Mouse (Mus musculus): ENCODE measurements around the gene Treml1. TPM values are rescaled to one million over a fixed set of nuclear protein-coding genes. Genes with fewer than 3 reads are reported as not detected.

Gene Treml1
- total RNA-seq, 1 experiment, result 0.40 TPM

- Histone ChIP-seq H3K4me3 (ENCODE audit: insufficient read depth in 1 of 2, low read depth in 1 of 2, low read length in 2 of 2, poor library complexity in 1 of 2, severe bottlenecking in 1 of 2) (no peak overlapping the region), H3K27ac (ENCODE audit: insufficient read depth, low read depth, low read length, poor library complexity, severe bottlenecking) (no peak overlapping the region), H3K9me3 (ENCODE audit: control insufficient read depth, insufficient read depth, low read depth, low read length) (no peaks in the 10 kb centered on the region), H3K9ac (ENCODE audit: insufficient read depth, low read depth, low read length, poor library complexity, severe bottlenecking) (no peak overlapping the region), H3K4me1 (ENCODE audit: control insufficient read depth in 2 of 2, insufficient read depth in 2 of 2, low read length in 2 of 2, poor library complexity in 1 of 2) (no peaks in the 10 kb centered on the region), H3K36me3 (ENCODE audit: control insufficient read depth, insufficient read depth, low read length, poor library complexity, severe bottlenecking) (no peaks in the 10 kb centered on the region)
- no peak for TF ChIP-seq CHD2 (IDR thresholded peaks at IDR 0.05; ENCODE audit: low read depth, low read length)
- no peak for TF ChIP-seq MAFK (IDR thresholded peaks at IDR 0.05; ENCODE audit: insufficient read depth, low read depth, low read length)
- no peak for TF ChIP-seq HCFC1 (IDR thresholded peaks at IDR 0.05; ENCODE audit: borderline replicate concordance, insufficient read depth, low read length)
- no peak for TF ChIP-seq ZNF384 (IDR thresholded peaks at IDR 0.05; ENCODE audit: low read depth, low read length)
- TF ChIP-seq ZC3H11A (IDR thresholded peaks at IDR 0.05; ENCODE audit: borderline replicate concordance, low read depth, low read length), result no peak
- in situ Hi-C loops (cut with MboI; ENCODE audit: low sequenced_read_pairs in 2 of 2, unreplicated experiment in 2 of 2), result no loop called here
- DNase-seq (ENCODE audit: low read depth, low spot score), result no peak
Observed at GRCm38 (mm10) chr17:48332524-48332923, 27.2 kb upstream of the Treml1 start.

GRCm38 (mm10) chr17:48334186-48334585, 25.5 kb upstream of the Treml1 start:
- DNase-seq (ENCODE audit: low read depth, low spot score), result no peak
- no peak overlapping the region for H3K9ac ChIP-seq (ENCODE audit: insufficient read depth, low read depth, low read length, poor library complexity, severe bottlenecking)
- in situ Hi-C loops (cut with MboI; ENCODE audit: low sequenced_read_pairs in 2 of 2, unreplicated experiment in 2 of 2), result no loop called here
- H3K4me3 ChIP-seq (ENCODE audit: insufficient read depth in 1 of 2, low read depth in 1 of 2, low read length in 2 of 2, poor library complexity in 1 of 2, severe bottlenecking in 1 of 2), result no peak overlapping the region
- H3K4me1 ChIP-seq (ENCODE audit: control insufficient read depth in 2 of 2, insufficient read depth in 2 of 2, low read length in 2 of 2, poor library complexity in 1 of 2), result no peaks in the 10 kb centered on the region
- no peak overlapping the region for H3K27ac ChIP-seq (ENCODE audit: insufficient read depth, low read depth, low read length, poor library complexity, severe bottlenecking)
- H3K9me3 ChIP-seq (ENCODE audit: control insufficient read depth, insufficient read depth, low read depth, low read length), result no peaks in the 10 kb centered on the region
- TF ChIP-seq ZC3H11A (IDR thresholded peaks at IDR 0.05; ENCODE audit: borderline replicate concordance, low read depth, low read length), result no peak
- no peak for TF ChIP-seq MAFK (IDR thresholded peaks at IDR 0.05; ENCODE audit: insufficient read depth, low read depth, low read length)
- no peak for TF ChIP-seq CHD2 (IDR thresholded peaks at IDR 0.05; ENCODE audit: low read depth, low read length)
- no peak for TF ChIP-seq HCFC1 (IDR thresholded peaks at IDR 0.05; ENCODE audit: borderline replicate concordance, insufficient read depth, low read length)
- no peak for TF ChIP-seq ZNF384 (IDR thresholded peaks at IDR 0.05; ENCODE audit: low read depth, low read length)
- no peaks in the 10 kb centered on the region for H3K36me3 ChIP-seq (ENCODE audit: control insufficient read depth, insufficient read depth, low read length, poor library complexity, severe bottlenecking)

GRCm38 (mm10) chr17:48336857-48337256, 22.9 kb upstream of the Treml1 start:
- H3K9ac ChIP-seq (ENCODE audit: insufficient read depth, low read depth, low read length, poor library complexity, severe bottlenecking), result no peak overlapping the region
- in situ Hi-C loops (cut with MboI; ENCODE audit: low sequenced_read_pairs in 2 of 2, unreplicated experiment in 2 of 2), result loop anchor here in 1 of 2 experiments (5.0 kb wide), 1 partner anchor 60 kb away; no protein-coding TSS in a partner anchor
- peak; percentile 52 for DNase-seq (ENCODE audit: low read depth, low spot score)
- no peaks in the 10 kb centered on the region for H3K9me3 ChIP-seq (ENCODE audit: control insufficient read depth, insufficient read depth, low read depth, low read length)
- H3K4me1 ChIP-seq (ENCODE audit: control insufficient read depth in 2 of 2, insufficient read depth in 2 of 2, low read length in 2 of 2, poor library complexity in 1 of 2), result no peaks in the 10 kb centered on the region
- H3K36me3 ChIP-seq (ENCODE audit: control insufficient read depth, insufficient read depth, low read length, poor library complexity, severe bottlenecking), result no peaks in the 10 kb centered on the region
- H3K27ac ChIP-seq (ENCODE audit: insufficient read depth, low read depth, low read length, poor library complexity, severe bottlenecking), result no peak overlapping the region
- no peak for TF ChIP-seq HCFC1 (IDR thresholded peaks at IDR 0.05; ENCODE audit: borderline replicate concordance, insufficient read depth, low read length)
- no peak for TF ChIP-seq ZNF384 (IDR thresholded peaks at IDR 0.05; ENCODE audit: low read depth, low read length)
- no peak for TF ChIP-seq CHD2 (IDR thresholded peaks at IDR 0.05; ENCODE audit: low read depth, low read length)
- TF ChIP-seq ZC3H11A (IDR thresholded peaks at IDR 0.05; ENCODE audit: borderline replicate concordance, low read depth, low read length), result peak; percentile 89
- TF ChIP-seq MAFK (IDR thresholded peaks at IDR 0.05; ENCODE audit: insufficient read depth, low read depth, low read length), result no peak
- H3K4me3 ChIP-seq (ENCODE audit: insufficient read depth in 1 of 2, low read depth in 1 of 2, low read length in 2 of 2, poor library complexity in 1 of 2, severe bottlenecking in 1 of 2), result no peak overlapping the region

GRCm38 (mm10) chr17:48340267-48340666, 19.4 kb upstream of the Treml1 start:
- no peaks in the 10 kb centered on the region for H3K36me3 ChIP-seq (ENCODE audit: control insufficient read depth, insufficient read depth, low read length, poor library complexity, severe bottlenecking)
- no peaks in the 10 kb centered on the region for H3K4me1 ChIP-seq (ENCODE audit: control insufficient read depth in 2 of 2, insufficient read depth in 2 of 2, low read length in 2 of 2, poor library complexity in 1 of 2)
- H3K27ac ChIP-seq (ENCODE audit: insufficient read depth, low read depth, low read length, poor library complexity, severe bottlenecking), result no peak overlapping the region
- no peak overlapping the region for H3K9ac ChIP-seq (ENCODE audit: insufficient read depth, low read depth, low read length, poor library complexity, severe bottlenecking)
- H3K9me3 ChIP-seq (ENCODE audit: control insufficient read depth, insufficient read depth, low read depth, low read length), result no peaks in the 10 kb centered on the region
- TF ChIP-seq CHD2 (IDR thresholded peaks at IDR 0.05; ENCODE audit: low read depth, low read length), result no peak
- TF ChIP-seq ZNF384 (IDR thresholded peaks at IDR 0.05; ENCODE audit: low read depth, low read length), result no peak
- no peak for TF ChIP-seq ZC3H11A (IDR thresholded peaks at IDR 0.05; ENCODE audit: borderline replicate concordance, low read depth, low read length)
- TF ChIP-seq HCFC1 (IDR thresholded peaks at IDR 0.05; ENCODE audit: borderline replicate concordance, insufficient read depth, low read length), result no peak
- no peak for TF ChIP-seq MAFK (IDR thresholded peaks at IDR 0.05; ENCODE audit: insufficient read depth, low read depth, low read length)
- no peak overlapping the region for H3K4me3 ChIP-seq (ENCODE audit: insufficient read depth in 1 of 2, low read depth in 1 of 2, low read length in 2 of 2, poor library complexity in 1 of 2, severe bottlenecking in 1 of 2)
- DNase-seq (ENCODE audit: low read depth, low spot score), result no peak
- in situ Hi-C loops (cut with MboI; ENCODE audit: low sequenced_read_pairs in 2 of 2, unreplicated experiment in 2 of 2), result no loop called here

GRCm38 (mm10) chr17:48341947-48342346, 17.8 kb upstream of the Treml1 start:
- no peak for TF ChIP-seq ZC3H11A (IDR thresholded peaks at IDR 0.05; ENCODE audit: borderline replicate concordance, low read depth, low read length)
- no peak for TF ChIP-seq CHD2 (IDR thresholded peaks at IDR 0.05; ENCODE audit: low read depth, low read length)
- TF ChIP-seq ZNF384 (IDR thresholded peaks at IDR 0.05; ENCODE audit: low read depth, low read length), result no peak
- no peak for TF ChIP-seq MAFK (IDR thresholded peaks at IDR 0.05; ENCODE audit: insufficient read depth, low read depth, low read length)
- no peak for TF ChIP-seq HCFC1 (IDR thresholded peaks at IDR 0.05; ENCODE audit: borderline replicate concordance, insufficient read depth, low read length)
- in situ Hi-C loops (cut with MboI; ENCODE audit: low sequenced_read_pairs in 2 of 2, unreplicated experiment in 2 of 2), result no loop called here
- Histone ChIP-seq H3K27ac (ENCODE audit: insufficient read depth, low read depth, low read length, poor library complexity, severe bottlenecking) (no peak overlapping the region), H3K9me3 (ENCODE audit: control insufficient read depth, insufficient read depth, low read depth, low read length) (no peaks in the 10 kb centered on the region), H3K36me3 (ENCODE audit: control insufficient read depth, insufficient read depth, low read length, poor library complexity, severe bottlenecking) (no peaks in the 10 kb centered on the region), H3K4me3 (ENCODE audit: insufficient read depth in 1 of 2, low read depth in 1 of 2, low read length in 2 of 2, poor library complexity in 1 of 2, severe bottlenecking in 1 of 2) (no peak overlapping the region), H3K9ac (ENCODE audit: insufficient read depth, low read depth, low read length, poor library complexity, severe bottlenecking) (no peak overlapping the region), H3K4me1 (ENCODE audit: control insufficient read depth in 2 of 2, insufficient read depth in 2 of 2, low read length in 2 of 2, poor library complexity in 1 of 2) (peaks cover 0 to 1% of the 10 kb centered on the region in 2 experiments; a peak in 1 of 4 replicates)
- no peak for DNase-seq (ENCODE audit: low read depth, low spot score)
